Mouse (Mus musculus): ENCODE results near the gene Egr2. TPM values are rescaled to one million over a fixed set of nuclear protein-coding genes. Genes with fewer than 3 reads are reported as not detected.

Gene Egr2
- polyA plus RNA-seq (2014; fragmentation: Illumina TruSeq; extraction: RNeasy Lipid Tissue Mini Kit (QIAGEN cat#74804); ENCODE audit: low read depth, low replicate concordance), result 1.7 TPM

GRCm38 (mm10) chr10:67535256-67535655, at the start of gene Egr2:
TSS of gene Egr2 (plus strand) at chr10:67535475.

GRCm38 (mm10) chr10:67548877-67549731, 13.8 kb downstream of the Egr2 start, which contains the start of gene Ado:
TSS of gene Ado (minus strand) at chr10:67548955.

Other genes with a start within 250 kb of the Egr2 start
- 43.6 TPM for gene Ado, start 13.5 kb downstream of the Egr2 start, polyA plus RNA-seq (2014; fragmentation: Illumina TruSeq; extraction: RNeasy Lipid Tissue Mini Kit (QIAGEN cat#74804); ENCODE audit: low read depth, low replicate concordance)